Mouse (Mus musculus) megakaryocyte progenitor cell, adult 5-6 weeks (primary cell): ENCODE data around the gene Stat3. TPM values are rescaled to one million over a fixed set of nuclear protein-coding genes. Genes with fewer than 3 reads are reported as not detected.

ENCODE experiments used
- ATAC-seq: replicated peaks from 2 replicates; pipeline ENCODE4 v1.8.0; 2016; ENCODE audit warnings: mild to moderate bottlenecking, moderate TSS enrichment, inconsistent platforms; ENCODE audit not compliant: poor library complexity
- total RNA-seq, 2 experiments: library from RNA; stranded (forward) in 1 of 2; stranded (reverse) in 1 of 2; fragments of 157-497, 149-512 nt in 1 of 2; fragments of 200-1000 nt in 1 of 2; gene quantifications; 2 replicates each; pipeline versions ENCODE4 v1.2.3 to v1.2.4; 2015 to 2017

Gene Stat3
- total RNA-seq, 2 experiments from 2014 or later = 38.6 to 85.3 TPM

DNA sequence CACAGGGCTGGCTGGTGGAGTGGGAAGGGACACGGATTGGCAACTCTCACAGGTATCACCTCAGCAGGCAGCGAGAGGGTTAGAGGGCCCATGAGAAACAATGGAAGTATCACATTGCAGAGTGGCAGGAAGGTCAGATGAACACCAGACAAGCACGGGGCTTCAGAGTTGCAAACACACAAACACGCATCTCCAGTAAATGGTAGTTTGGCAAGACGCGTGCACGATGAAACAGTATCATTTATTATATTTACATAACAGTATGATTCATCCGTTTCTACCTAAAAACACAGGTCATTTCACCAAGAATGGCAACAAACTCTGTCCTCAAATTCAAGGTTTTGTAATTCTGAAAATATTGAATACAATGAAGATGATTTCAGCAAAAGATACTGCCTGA, 99.8 kb downstream of the Stat3 start:
- no peak for ATAC-seq

- peak; percentile 49; the same call in 1 of the 2 replicates for ATAC-seq
Measured at GRCm38 (mm10) chr11:100838894-100839293, 100.4 kb downstream of the Stat3 start.

- no peak; the same call in 1 of the 2 replicates for ATAC-seq
Measured at GRCm38 (mm10) chr11:100836923-100837702, 102.2 kb downstream of the Stat3 start.

Other genes starting within 250 kb of the Stat3 start
- gene Zfp385c, start 247.1 kb downstream of the Stat3 start, total RNA-seq (2015) = not detected in 2 replicates
- gene Zfp385c, start 247.1 kb downstream of the Stat3 start, total RNA-seq (2017) = not detected in 2 replicates
- gene Dhx58, start 235.3 kb downstream of the Stat3 start, total RNA-seq (2015) = 10.4 and 11.1 TPM in 2 replicates
- 11.5 and 13.6 TPM in 2 replicates for gene Dhx58, start 235.3 kb downstream of the Stat3 start, total RNA-seq (2017)
- gene Kat2a, start 227.1 kb downstream of the Stat3 start, total RNA-seq (2015) = 31.7 and 40.1 TPM in 2 replicates
- 28.9 and 30.4 TPM in 2 replicates for gene Kat2a, start 227.1 kb downstream of the Stat3 start, total RNA-seq (2017)
- gene Hspb9, start 225.7 kb downstream of the Stat3 start, total RNA-seq (2015) = not detected in 2 replicates
- 0.37 and 0.47 TPM in 2 replicates for gene Hspb9, start 225.7 kb downstream of the Stat3 start, total RNA-seq (2017)
- gene Rab5c, start 201.3 kb downstream of the Stat3 start, total RNA-seq (2015) = 129 and 135 TPM in 2 replicates
- 101 and 105 TPM in 2 replicates for gene Rab5c, start 201.3 kb downstream of the Stat3 start, total RNA-seq (2017)
- gene Kcnh4, start 179.6 kb downstream of the Stat3 start, total RNA-seq (2015) = 0.24 TPM in 1 of 2 replicates, not detected in the other
- not detected in 2 replicates for gene Kcnh4, start 179.6 kb downstream of the Stat3 start, total RNA-seq (2017)
- not detected in 2 replicates for gene Hcrt, start 176.6 kb downstream of the Stat3 start, total RNA-seq (2015)
- gene Hcrt, start 176.6 kb downstream of the Stat3 start, total RNA-seq (2017) = not detected in 2 replicates
- gene Ghdc, start 168.6 kb downstream of the Stat3 start, total RNA-seq (2015) = 1.8 and 3.1 TPM in 2 replicates
- gene Ghdc, start 168.6 kb downstream of the Stat3 start, total RNA-seq (2017) = 1.4 and 1.6 TPM in 2 replicates
- gene Stat5b, start 88.8 kb downstream of the Stat3 start, total RNA-seq (2015) = 31.1 and 32.2 TPM in 2 replicates
- 29.4 and 37.2 TPM in 2 replicates for gene Stat5b, start 88.8 kb downstream of the Stat3 start, total RNA-seq (2017)
- 25.3 and 31.0 TPM in 2 replicates for gene Stat5a, start 80.2 kb downstream of the Stat3 start, total RNA-seq (2015)
- 31.5 and 32.4 TPM in 2 replicates for gene Stat5a, start 80.2 kb downstream of the Stat3 start, total RNA-seq (2017)
- gene Cavin1, start 31.3 kb upstream of the Stat3 start, total RNA-seq (2015) = 0.51 and 1.7 TPM in 2 replicates
- gene Cavin1, start 31.3 kb upstream of the Stat3 start, total RNA-seq (2017) = 1.4 and 2.5 TPM in 2 replicates
- gene Atp6v0a1, start 69.9 kb upstream of the Stat3 start, total RNA-seq (2015) = 21.4 and 35.3 TPM in 2 replicates
- gene Atp6v0a1, start 69.9 kb upstream of the Stat3 start, total RNA-seq (2017) = 38.1 and 50.1 TPM in 2 replicates
- 6.0 and 8.4 TPM in 2 replicates for gene Naglu, start 130.5 kb upstream of the Stat3 start, total RNA-seq (2015)
- 9.9 and 12.0 TPM in 2 replicates for gene Naglu, start 130.5 kb upstream of the Stat3 start, total RNA-seq (2017)
- 6.0 and 9.8 TPM in 2 replicates for gene Hsd17b1, start 138.9 kb upstream of the Stat3 start, total RNA-seq (2015)
- 3.2 and 5.2 TPM in 2 replicates for gene Hsd17b1, start 138.9 kb upstream of the Stat3 start, total RNA-seq (2017)
- 19.8 and 28.1 TPM in 2 replicates for gene Coasy, start 143.0 kb upstream of the Stat3 start, total RNA-seq (2015)
- 28.0 and 31.7 TPM in 2 replicates for gene Coasy, start 143.0 kb upstream of the Stat3 start, total RNA-seq (2017)
- 76.4 and 83.6 TPM in 2 replicates for gene Mlx, start 147.7 kb upstream of the Stat3 start, total RNA-seq (2015)
- 84.7 and 90.0 TPM in 2 replicates for gene Mlx, start 147.7 kb upstream of the Stat3 start, total RNA-seq (2017)
- 32.7 and 40.2 TPM in 2 replicates for gene Psmc3ip, start 155.9 kb upstream of the Stat3 start, total RNA-seq (2015)
- 58.6 and 67.8 TPM in 2 replicates for gene Psmc3ip, start 155.9 kb upstream of the Stat3 start, total RNA-seq (2017)
- 7.3 and 8.1 TPM in 2 replicates for gene Retreg3, start 180.4 kb upstream of the Stat3 start, total RNA-seq (2015)
- 24.0 and 25.7 TPM in 2 replicates for gene Retreg3, start 180.4 kb upstream of the Stat3 start, total RNA-seq (2017)
- 20.7 and 21.2 TPM in 2 replicates for gene Tubg1, start 180.4 kb upstream of the Stat3 start, total RNA-seq (2015)
- 41.4 and 43.3 TPM in 2 replicates for gene Tubg1, start 180.4 kb upstream of the Stat3 start, total RNA-seq (2017)
- gene Tubg2, start 216.4 kb upstream of the Stat3 start, total RNA-seq (2015) = not detected in 2 replicates
- gene Tubg2, start 216.4 kb upstream of the Stat3 start, total RNA-seq (2017) = not detected in 2 replicates
- gene Cntnap1, start 231.0 kb upstream of the Stat3 start, total RNA-seq (2015) = 0.51 and 0.77 TPM in 2 replicates
- gene Cntnap1, start 231.0 kb upstream of the Stat3 start, total RNA-seq (2017) = 0.34 and 0.87 TPM in 2 replicates
- gene Plekhh3, start 231.8 kb upstream of the Stat3 start, total RNA-seq (2015) = 0.66 TPM in 1 of 2 replicates, not detected in the other
- gene Plekhh3, start 231.8 kb upstream of the Stat3 start, total RNA-seq (2017) = 0.14 and 1.0 TPM in 2 replicates
- gene Ccr10, start 235.9 kb upstream of the Stat3 start, total RNA-seq (2015) = not detected in 2 replicates
- gene Ccr10, start 235.9 kb upstream of the Stat3 start, total RNA-seq (2017) = 0.41 TPM in 1 of 2 replicates, not detected in the other